Mouse (Mus musculus) liver, adult 2 months (tissue): ENCODE measurements around the gene Fgf18.

Experiments used
- CTCF ChIP-seq: fragments of 200-500 bp; IDR thresholded peaks from 2 replicates; pipeline ENCODE4 v1.5.1; 2011; ENCODE audit warnings: low read depth, low read length, control low read depth
- POLR2A ChIP-seq: fragments of 200-500 bp; IDR thresholded peaks from 2 replicates; pipeline ENCODE4 v1.6.1; 2011; ENCODE audit warnings: low read length, control low read depth; ENCODE audit not compliant: insufficient read depth; ENCODE audit errors: extremely low read depth

GRCm38 (mm10) chr11:33147171-33147571 lies at the start of gene Fgf18:
- TF ChIP-seq CTCF (no peak), POLR2A (no peak)
